Mouse (Mus musculus): ENCODE data around the gene Tmem218.

Tmem218 gene

GRCm38 (mm10) chr9:37214327-37215060, 6.5 kb downstream of the Tmem218 start:
- H3K27me3 ChIP-seq (ENCODE audit: insufficient read depth, low read length) = no peaks in the 10 kb centered on the region
- H3K4me1 ChIP-seq (replicated peaks; ENCODE audit: low read depth, low read length) = peaks cover 32% of the 10 kb centered on the region
- H3K36me3 ChIP-seq (ENCODE audit: insufficient read depth, low read length) = no peaks in the 10 kb centered on the region
- TF ChIP-seq NANOG (IDR thresholded peaks at IDR 0.05; ENCODE audit: borderline replicate concordance, low read length) = no peak
- no peak for TF ChIP-seq CTCF (conservative IDR thresholded peaks at IDR 0.05; ENCODE audit: low read length)
- no peak for TF ChIP-seq POU5F1 (IDR thresholded peaks at IDR 0.05; ENCODE audit: borderline replicate concordance, low read length)
- no peak overlapping the region for H3K4me3 ChIP-seq (replicated peaks; ENCODE audit: low read length)
- H3K9me3 ChIP-seq (ENCODE audit: low read length) = no peaks in the 10 kb centered on the region

GRCm38 (mm10) chr9:37220755-37221154, 12.7 kb downstream of the Tmem218 start:
- Histone ChIP-seq H3K27me3 (ENCODE audit: insufficient read depth, low read length) (no peaks in the 10 kb centered on the region), H3K4me3 (replicated peaks; ENCODE audit: low read length) (no peak overlapping the region), H3K36me3 (ENCODE audit: insufficient read depth, low read length) (peaks cover 6% of the 10 kb centered on the region), H3K4me1 (replicated peaks; ENCODE audit: low read depth, low read length) (peaks cover 32% of the 10 kb centered on the region), H3K9me3 (ENCODE audit: low read length) (no peaks in the 10 kb centered on the region)
- TF ChIP-seq POU5F1 (IDR thresholded peaks at IDR 0.05; ENCODE audit: borderline replicate concordance, low read length) = no peak
- TF ChIP-seq CTCF (conservative IDR thresholded peaks at IDR 0.05; ENCODE audit: low read length) = no peak
- TF ChIP-seq NANOG (IDR thresholded peaks at IDR 0.05; ENCODE audit: borderline replicate concordance, low read length) = no peak

GRCm38 (mm10) chr9:37225581-37225980, 17.6 kb downstream of the Tmem218 start:
- TF ChIP-seq CTCF (conservative IDR thresholded peaks at IDR 0.05; ENCODE audit: low read length) (no peak), NANOG (IDR thresholded peaks at IDR 0.05; ENCODE audit: borderline replicate concordance, low read length) (no peak), POU5F1 (IDR thresholded peaks at IDR 0.05; ENCODE audit: borderline replicate concordance, low read length) (no peak)
- H3K27me3 ChIP-seq (ENCODE audit: insufficient read depth, low read length) = no peaks in the 10 kb centered on the region
- peaks cover 10% of the 10 kb centered on the region for H3K36me3 ChIP-seq (ENCODE audit: insufficient read depth, low read length)
- H3K9me3 ChIP-seq (ENCODE audit: low read length) = no peaks in the 10 kb centered on the region
- H3K4me3 ChIP-seq (replicated peaks; ENCODE audit: low read length) = no peak overlapping the region
- 0 out of 2 replicates have a peak, but pooled peaks cover 4% of the 10 kb centered on the region for H3K4me1 ChIP-seq (replicated peaks; ENCODE audit: low read depth, low read length)

DNA sequence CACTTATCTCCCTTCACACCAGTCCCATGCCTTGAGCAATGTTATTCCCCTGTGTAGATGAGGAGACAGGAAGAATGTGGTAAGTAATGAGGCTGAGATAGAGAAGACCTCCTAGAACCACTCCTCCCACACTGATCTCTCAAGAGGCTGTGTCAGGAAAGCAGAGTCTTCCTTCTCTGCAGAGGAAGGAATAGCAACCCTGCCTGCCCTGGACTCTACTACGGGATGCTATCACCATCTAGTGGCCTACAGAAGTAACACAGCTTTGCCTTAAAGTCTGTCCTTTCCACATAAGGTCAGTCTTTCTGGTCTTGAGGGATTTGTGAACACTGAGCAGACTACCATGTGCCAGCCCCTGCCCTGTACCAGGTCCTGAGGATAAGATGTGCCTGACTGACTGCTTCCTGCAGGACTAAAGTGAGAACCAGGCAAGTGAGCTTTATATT, 21.9 kb downstream of the Tmem218 start:
- Histone ChIP-seq H3K9me3 (ENCODE audit: low read length) (no peaks in the 10 kb centered on the region), H3K4me1 (replicated peaks; ENCODE audit: low read depth, low read length) (peaks cover 26% of the 10 kb centered on the region), H3K27me3 (ENCODE audit: insufficient read depth, low read length) (peaks cover 11% of the 10 kb centered on the region; the same call in 1 of the 2 replicates), H3K4me3 (replicated peaks; ENCODE audit: low read length) (no peak overlapping the region), H3K36me3 (ENCODE audit: insufficient read depth, low read length) (peaks cover 6% of the 10 kb centered on the region; the same call in 1 of the 2 replicates)
- TF ChIP-seq NANOG (IDR thresholded peaks at IDR 0.05; ENCODE audit: borderline replicate concordance, low read length) (no peak), POU5F1 (IDR thresholded peaks at IDR 0.05; ENCODE audit: borderline replicate concordance, low read length) (no peak), CTCF (conservative IDR thresholded peaks at IDR 0.05; ENCODE audit: low read length) (peak; percentile 78)

DNA sequence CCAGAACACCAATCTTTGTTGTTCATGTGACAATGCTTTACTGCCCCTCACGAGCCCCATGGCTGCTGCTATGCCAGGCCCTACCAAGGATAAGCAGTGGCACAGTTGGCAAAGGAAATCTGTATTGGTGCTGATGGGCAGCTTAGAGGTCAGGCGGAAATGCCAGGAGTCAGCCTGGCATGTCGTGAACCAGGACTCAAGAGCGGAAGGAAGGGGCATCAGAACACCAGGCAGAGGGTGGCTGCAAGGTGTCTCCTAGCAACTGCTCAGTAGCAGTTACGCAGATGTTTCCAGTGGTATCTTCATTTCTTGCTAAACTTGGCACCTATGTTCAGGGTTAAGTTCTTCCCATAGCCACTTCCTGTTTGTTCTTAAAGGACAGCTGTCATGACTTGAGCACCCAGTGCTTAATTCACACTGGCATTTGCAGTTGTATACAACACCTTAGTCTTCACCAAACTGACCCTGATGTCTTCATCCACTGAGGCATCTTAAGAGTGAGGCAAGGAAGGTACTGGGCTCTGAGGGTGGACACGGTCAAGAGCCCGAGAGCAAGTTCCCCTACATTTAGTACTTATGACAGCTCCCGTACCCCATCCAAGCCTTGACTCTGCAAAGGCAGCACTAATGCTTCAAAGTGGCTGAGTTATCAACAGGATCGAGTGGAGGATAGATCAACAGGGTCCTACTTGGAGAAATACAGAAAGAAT, 22.6 kb downstream of the Tmem218 start:
- Histone ChIP-seq H3K4me3 (replicated peaks; ENCODE audit: low read length) (no peak overlapping the region), H3K9me3 (ENCODE audit: low read length) (no peaks in the 10 kb centered on the region), H3K36me3 (ENCODE audit: insufficient read depth, low read length) (peaks cover 6% of the 10 kb centered on the region; the same call in 1 of the 2 replicates), H3K4me1 (replicated peaks; ENCODE audit: low read depth, low read length) (peaks cover 26% of the 10 kb centered on the region), H3K27me3 (ENCODE audit: insufficient read depth, low read length) (peaks cover 11% of the 10 kb centered on the region; the same call in 1 of the 2 replicates)
- no peak for TF ChIP-seq NANOG (IDR thresholded peaks at IDR 0.05; ENCODE audit: borderline replicate concordance, low read length)
- TF ChIP-seq CTCF (conservative IDR thresholded peaks at IDR 0.05; ENCODE audit: low read length) = no peak
- TF ChIP-seq POU5F1 (IDR thresholded peaks at IDR 0.05; ENCODE audit: borderline replicate concordance, low read length) = no peak

DNA sequence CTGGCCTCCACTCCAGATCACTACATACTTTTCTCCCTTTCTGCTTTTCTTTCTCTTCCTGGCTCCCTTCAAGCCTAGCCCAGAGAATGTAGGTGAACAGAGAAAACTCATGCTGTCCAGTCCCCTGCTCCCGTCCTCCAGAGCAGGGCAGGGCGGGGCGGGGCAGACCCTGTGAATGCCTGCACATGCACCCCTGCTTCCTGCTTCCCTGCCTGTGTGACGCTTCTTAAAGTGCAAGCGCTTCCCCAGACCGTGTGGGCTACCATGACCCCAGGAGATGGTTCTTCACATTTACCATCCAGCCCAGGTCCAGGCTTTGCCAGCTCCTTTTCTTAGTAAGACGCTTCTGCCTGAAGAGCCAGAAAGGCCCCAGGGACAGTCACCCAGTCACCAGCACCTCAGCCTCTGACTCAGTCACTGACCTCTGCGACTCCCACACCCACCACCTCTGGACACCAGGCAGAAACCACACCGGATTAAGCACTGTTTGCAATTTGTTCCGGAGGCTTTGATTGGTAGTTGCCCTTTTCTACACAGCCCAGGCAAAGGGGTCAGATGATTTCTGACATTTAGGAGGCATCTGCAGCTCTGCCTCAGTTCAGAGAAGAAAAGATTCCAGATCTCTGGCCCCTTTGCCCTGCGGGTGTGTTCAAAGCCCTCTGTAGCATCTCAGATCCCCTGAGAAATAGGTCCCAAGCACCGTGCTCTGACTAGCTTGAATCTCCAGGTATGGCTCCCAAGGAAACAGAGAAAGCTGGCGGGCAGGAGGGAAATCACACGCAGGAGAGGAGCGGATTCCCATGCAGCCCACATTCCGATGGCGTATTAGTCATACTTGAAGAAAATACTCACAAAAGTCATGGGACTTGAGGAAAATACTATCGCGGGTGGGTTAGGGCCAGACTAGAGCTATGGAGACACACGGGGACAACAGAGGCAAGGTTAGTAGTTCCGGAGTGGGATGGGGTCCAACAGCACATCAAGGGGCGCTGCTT, 24.5 kb downstream of the Tmem218 start:
- TF ChIP-seq POU5F1 (IDR thresholded peaks at IDR 0.05; ENCODE audit: borderline replicate concordance, low read length) = no peak
- TF ChIP-seq NANOG (IDR thresholded peaks at IDR 0.05; ENCODE audit: borderline replicate concordance, low read length) = no peak
- no peak for TF ChIP-seq CTCF (conservative IDR thresholded peaks at IDR 0.05; ENCODE audit: low read length)
- Histone ChIP-seq H3K36me3 (ENCODE audit: insufficient read depth, low read length) (peaks cover 6% of the 10 kb centered on the region; the same call in 1 of the 2 replicates), H3K4me1 (replicated peaks; ENCODE audit: low read depth, low read length) (peaks cover 26% of the 10 kb centered on the region), H3K27me3 (ENCODE audit: insufficient read depth, low read length) (peaks cover 15% of the 10 kb centered on the region; the same call in 1 of the 2 replicates), H3K9me3 (ENCODE audit: low read length) (no peaks in the 10 kb centered on the region), H3K4me3 (replicated peaks; ENCODE audit: low read length) (peak overlapping the region; percentile 57)

DNA sequence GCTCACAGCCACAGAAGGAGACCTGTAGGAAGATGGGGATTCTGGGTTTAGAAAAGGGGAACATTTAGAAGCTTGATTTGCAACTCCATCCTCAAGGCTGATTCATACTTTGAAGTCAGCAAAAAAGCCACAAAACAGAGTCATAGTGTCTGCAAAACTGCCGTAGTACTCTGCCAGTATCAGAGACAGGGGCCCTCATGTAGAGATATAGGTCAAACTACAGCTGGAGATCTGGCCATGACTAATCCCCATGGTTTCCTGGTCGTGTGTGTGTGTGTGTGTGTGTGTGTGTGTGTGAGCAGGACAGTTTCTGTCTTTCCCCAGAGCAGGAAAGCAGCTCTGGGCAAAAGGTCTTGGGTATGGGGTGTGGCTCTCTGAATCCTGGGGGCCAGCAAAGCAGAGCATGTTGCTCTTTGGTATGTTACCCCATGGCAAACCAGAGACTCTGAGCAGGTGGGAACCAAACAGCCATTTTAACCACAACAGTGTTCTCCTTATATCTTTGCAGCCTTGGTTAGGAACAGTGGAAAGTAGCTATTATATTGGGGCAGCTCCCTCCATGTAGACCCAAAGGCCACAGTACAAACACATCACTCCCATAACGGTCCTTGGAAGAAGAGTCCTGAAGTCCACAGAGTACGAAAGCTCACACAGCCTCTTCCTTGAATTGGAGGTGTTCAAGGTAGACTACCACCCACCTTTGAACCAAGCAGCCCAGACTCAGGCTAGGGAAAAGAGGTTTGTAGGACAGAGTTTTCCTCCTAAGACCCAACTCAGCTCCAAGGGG, 28.1 kb downstream of the Tmem218 start:
- Histone ChIP-seq H3K4me3 (replicated peaks; ENCODE audit: low read length) (no peak overlapping the region), H3K4me1 (replicated peaks; ENCODE audit: low read depth, low read length) (peaks cover 22% of the 10 kb centered on the region), H3K27me3 (ENCODE audit: insufficient read depth, low read length) (peaks cover 18% of the 10 kb centered on the region; the same call in 1 of the 2 replicates), H3K9me3 (ENCODE audit: low read length) (no peaks in the 10 kb centered on the region), H3K36me3 (ENCODE audit: insufficient read depth, low read length) (no peaks in the 10 kb centered on the region)
- no peak for TF ChIP-seq CTCF (conservative IDR thresholded peaks at IDR 0.05; ENCODE audit: low read length)
- no peak for TF ChIP-seq POU5F1 (IDR thresholded peaks at IDR 0.05; ENCODE audit: borderline replicate concordance, low read length)
- TF ChIP-seq NANOG (IDR thresholded peaks at IDR 0.05; ENCODE audit: borderline replicate concordance, low read length) = no peak
